Mouse (Mus musculus) MEL (cell line): ENCODE measurements around the gene Cd200.

Experiments used
- CTCF ChIP-seq, 3 experiments: IDR thresholded peaks in 2 of 3; conservative IDR thresholded peaks in 1 of 3; 2 replicates each; pipeline ENCODE4 v1.5.1; 2011 to 2012; ENCODE audit warnings: low read length in 3 of 3, low read depth in 2 of 3, mild to moderate bottlenecking in 2 of 3, improper control_type of control experiment in 1 of 3, inconsistent platforms in 1 of 3, mixed read lengths in 1 of 3, moderate library complexity in 1 of 3; ENCODE audit not compliant: control insufficient read depth in 1 of 3, insufficient read depth in 1 of 3, poor library complexity in 1 of 3, severe bottlenecking in 1 of 3
- GATA1 ChIP-seq: IDR thresholded peaks from 2 replicates; pipeline ENCODE4 v1.6.1; 2011; ENCODE audit warnings: low read depth, low read length, improper control_type of control experiment
- JUND ChIP-seq: IDR thresholded peaks from 2 replicates; pipeline ENCODE4 v1.6.1; 2011; ENCODE audit warnings: low read depth, mild to moderate bottlenecking, improper control_type of control experiment, low read length
- MEF2A ChIP-seq: IDR thresholded peaks from 2 replicates; pipeline ENCODE4 v1.6.1; 2014; ENCODE audit warnings: low read depth, mild to moderate bottlenecking, inconsistent platforms, low read length, improper control_type of control experiment; ENCODE audit not compliant: poor library complexity, insufficient replicate concordance, severe bottlenecking; ENCODE audit errors: extremely low read depth
- MXI1 ChIP-seq: IDR thresholded peaks from 2 replicates; pipeline ENCODE4 v1.6.1; 2011; ENCODE audit warnings: mild to moderate bottlenecking, low read depth, low read length, improper control_type of control experiment
- NRF1 ChIP-seq: IDR thresholded peaks from 2 replicates; pipeline ENCODE4 v1.6.1; 2014; ENCODE audit warnings: low read depth, mild to moderate bottlenecking, inconsistent platforms, low read length, improper control_type of control experiment, moderate library complexity; ENCODE audit not compliant: poor library complexity, insufficient read depth, severe bottlenecking
- POLR2A ChIP-seq, 2 experiments: IDR thresholded peaks; 2 replicates each; pipeline ENCODE4 v1.6.1; 2011 to 2012; ENCODE audit warnings: low read length in 2 of 2, mild to moderate bottlenecking in 2 of 2, control low read depth in 1 of 2, improper control_type of control experiment in 1 of 2, low read depth in 1 of 2, moderate library complexity in 1 of 2; ENCODE audit not compliant: control insufficient read depth in 1 of 2, insufficient read depth in 1 of 2, poor library complexity in 1 of 2
- POLR2AphosphoS5 ChIP-seq: IDR thresholded peaks from 2 replicates; pipeline ENCODE4 v1.6.1; 2012; ENCODE audit warnings: low read depth, borderline replicate concordance, mild to moderate bottlenecking, inconsistent platforms, low read length, moderate library complexity, mixed read lengths
- RAD21 ChIP-seq: IDR thresholded peaks from 2 replicates; pipeline ENCODE4 v1.6.1; 2011; ENCODE audit warnings: mild to moderate bottlenecking, low read depth, low read length, improper control_type of control experiment
- SMC3 ChIP-seq: IDR thresholded peaks from 2 replicates; pipeline ENCODE4 v1.6.1; 2011; ENCODE audit warnings: low read depth, low read length, improper control_type of control experiment
- TAL1 ChIP-seq: IDR thresholded peaks from 2 replicates; pipeline ENCODE4 v1.6.1; 2012; ENCODE audit warnings: mild to moderate bottlenecking, inconsistent platforms, low read length, moderate library complexity, mixed read lengths
- UBTF ChIP-seq: IDR thresholded peaks from 2 replicates; pipeline ENCODE4 v1.6.1; 2012; ENCODE audit warnings: low read depth, mild to moderate bottlenecking, inconsistent platforms, low read length, improper control_type of control experiment, moderate library complexity, borderline replicate concordance; ENCODE audit not compliant: insufficient read depth

DNA sequence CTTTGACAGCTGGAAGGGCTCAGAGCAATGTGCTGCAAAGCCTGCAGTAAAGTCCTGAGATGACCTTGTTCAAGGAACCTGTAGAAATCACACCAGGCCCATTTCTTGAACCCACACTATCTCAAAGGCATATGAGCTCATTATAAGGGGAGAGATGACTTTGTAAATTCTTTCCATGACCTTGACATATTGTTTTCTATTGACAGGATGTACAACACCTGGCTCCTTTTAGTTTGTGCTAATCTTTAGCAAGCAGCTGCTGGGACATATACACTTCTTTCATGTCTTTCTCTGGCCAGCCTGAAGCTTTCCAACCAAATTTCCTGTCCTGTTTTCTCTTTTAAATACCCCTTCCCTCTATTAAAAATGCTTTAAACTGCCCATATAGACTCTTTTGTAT lies 47.4 kb downstream of the Cd200 start:
- no peak for TF ChIP-seq POLR2AphosphoS5
- TF ChIP-seq NRF1: no peak
- no peak for TF ChIP-seq POLR2A (IDR thresholded peaks at IDR 0.05; ENCODE audit: control insufficient read depth in 1 of 2, insufficient read depth in 1 of 2, low read depth in 1 of 2, low read length in 2 of 2, poor library complexity in 1 of 2)
- TF ChIP-seq SMC3: no peak
- no peak for TF ChIP-seq MXI1
- TF ChIP-seq TAL1: no peak
- no peak for TF ChIP-seq UBTF
- TF ChIP-seq CTCF (IDR thresholded peaks at IDR 0.05 in 2 of 3, conservative IDR thresholded peaks at IDR 0.05 in 1 of 3; ENCODE audit: control insufficient read depth in 1 of 3, insufficient read depth in 1 of 3, low read depth in 2 of 3, low read length in 3 of 3, poor library complexity in 1 of 3, severe bottlenecking in 1 of 3): no peak
- TF ChIP-seq GATA1: no peak
- no peak for TF ChIP-seq JUND
- no peak for TF ChIP-seq MEF2A
- TF ChIP-seq RAD21: no peak
